Mouse (Mus musculus) intestine, postnatal 0 days (tissue): ENCODE measurements around the gene Nemp1. TPM values are rescaled to one million over a fixed set of nuclear protein-coding genes. Genes with fewer than 3 reads are reported as not detected.

Experiments
- ATAC-seq: fragments of 200-750 bp; cut with Nextera tagmentation; 2 replicates; pipeline ENCODE4 v1.8.0; 2017; ENCODE audit warnings: mild to moderate bottlenecking, moderate TSS enrichment, moderate library complexity
- H3K27ac ChIP-seq: fragments of 300-500 bp; sonication (generic); 2 replicates; pipeline ENCODE4 v1.5.1; 2014; ENCODE audit warnings: mild to moderate bottlenecking, low read depth, low read length, moderate library complexity
- H3K27me3 ChIP-seq: fragments of 300-500 bp; sonication (generic); replicated peaks from 2 replicates; pipeline ENCODE4 v1.6.1; 2014; ENCODE audit warnings: low read length, mixed read lengths; ENCODE audit not compliant: control insufficient read depth, insufficient read depth
- H3K36me3 ChIP-seq: fragments of 300-500 bp; sonication (generic); 2 replicates; pipeline ENCODE4 v1.6.1; 2014; ENCODE audit warnings: mild to moderate bottlenecking, moderate library complexity; ENCODE audit not compliant: control insufficient read depth, insufficient read depth
- H3K4me1 ChIP-seq: fragments of 300-500 bp; sonication (generic); replicated peaks from 2 replicates; pipeline ENCODE4 v1.6.1; 2014; ENCODE audit warnings: antibody characterized with exemption, low read length, mixed read lengths; ENCODE audit not compliant: control insufficient read depth, insufficient read depth
- H3K4me2 ChIP-seq: fragments of 300-500 bp; sonication (generic); replicated peaks from 2 replicates; pipeline ENCODE4 v1.6.1; 2014; ENCODE audit warnings: low read depth, mild to moderate bottlenecking, moderate library complexity
- H3K4me3 ChIP-seq: fragments of 300-500 bp; sonication (generic); 2 replicates; pipeline ENCODE4 v1.5.1; 2014; ENCODE audit warnings: low read depth, low read length
- H3K9ac ChIP-seq: fragments of 300-500 bp; sonication (generic); 2 replicates; pipeline ENCODE4 v1.6.1; 2014; ENCODE audit warnings: mild to moderate bottlenecking, low read depth, low read length
- H3K9me3 ChIP-seq: fragments of 300-500 bp; sonication (generic); 2 replicates; pipeline ENCODE4 v1.6.1; 2016; ENCODE audit warnings: mixed run types; ENCODE audit not compliant: control insufficient read depth
- CTCF ChIP-seq: sonication (generic); IDR thresholded peaks from 2 replicates; pipeline ENCODE4 v1.5.1; 2016; ENCODE audit warnings: low read depth, mild to moderate bottlenecking, control low read depth, antibody characterized with exemption, moderate library complexity
- WGBS: fragments of 180-500 bp; shearing (Covaris S2); extraction: QIAGEN DNeasy Blood & Tissue Kit; methylation state at CpG from one replicate; pipeline ENCODE4 v1.1.7; 2014; 5-methylcytosine and 5-hydroxymethylcytosine counted together
- polyA plus RNA-seq: library from polyadenylated mRNA; unstranded; fragments of >200 nt; fragmentation: Nextera tagmentation; extraction: Ambion mirVana; gene quantifications from 2 replicates; pipeline ENCODE4 v1.2.1, GENCODE M21; 2015

Gene Nemp1
- polyA plus RNA-seq, 1 experiment from 2014 or later, result 2.9 TPM

DNA sequence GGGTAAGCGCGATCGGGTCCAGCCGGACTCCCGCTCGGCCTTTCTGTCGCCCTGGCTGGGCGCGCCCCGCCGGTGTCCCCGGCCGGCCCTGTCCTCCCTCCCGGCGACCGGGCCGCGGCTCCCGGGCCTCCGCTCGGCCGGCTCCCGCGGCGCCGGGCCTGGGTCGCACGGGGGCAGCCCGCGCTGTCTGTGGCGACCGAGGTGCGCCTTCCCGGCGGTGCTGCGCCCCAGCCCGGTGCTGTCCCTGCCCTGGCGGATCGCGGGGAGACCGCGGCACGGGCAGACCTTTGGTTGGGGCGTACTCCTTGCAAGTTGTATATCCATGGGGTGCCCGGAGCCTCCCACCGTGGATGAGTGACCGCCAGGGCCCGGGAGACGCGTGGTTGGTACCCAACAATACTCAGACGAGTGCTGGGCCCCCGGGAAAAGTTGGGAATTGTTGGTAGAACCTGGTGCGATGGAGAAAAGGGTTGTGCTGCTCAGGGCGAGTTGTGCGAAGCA, 73.0 kb downstream of the Nemp1 start:
- peak overlapping the region; percentile 92 for H3K27ac ChIP-seq
- H3K4me3 ChIP-seq, result peak overlapping the region; percentile 94
- peak overlapping the region; percentile 80 for H3K4me2 ChIP-seq
- under 1% methylated on average over 51 of the region's 55 CpGs for WGBS
- H3K9ac ChIP-seq, result peak overlapping the region; percentile 98
- H3K36me3 ChIP-seq, result peaks cover 37% of the 10 kb centered on the region
- H3K4me1 ChIP-seq, result 0 out of 2 replicates have a peak, but pooled peaks cover 3% of the 10 kb centered on the region
- TF ChIP-seq CTCF, result peak; percentile 5; the same call in 1 of the 2 replicates
- H3K9me3 ChIP-seq, result no peaks in the 10 kb centered on the region
- peak; percentile 24 for ATAC-seq
- no peaks in the 10 kb centered on the region for H3K27me3 ChIP-seq

DNA sequence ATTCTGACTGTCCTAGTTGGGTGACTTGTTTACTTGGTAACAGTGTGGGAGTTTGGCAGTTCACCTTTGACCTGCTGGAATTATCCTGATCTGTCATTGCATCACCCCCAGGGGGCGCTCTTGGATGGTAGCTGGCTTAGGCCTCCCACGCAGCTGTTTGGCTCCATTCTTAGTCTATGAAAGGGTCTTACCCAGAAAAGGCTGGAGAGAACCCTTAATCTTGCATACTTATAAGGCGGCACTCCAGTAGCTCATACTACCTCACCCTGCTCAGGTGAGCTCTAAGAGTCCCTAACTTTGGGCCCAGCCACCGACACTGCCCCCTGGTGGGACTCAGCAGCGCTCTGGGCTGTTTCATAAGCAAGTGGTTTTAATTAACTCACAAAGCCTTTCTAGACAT, 78.0 kb downstream of the Nemp1 start:
- no peak overlapping the region for H3K4me3 ChIP-seq
- no peaks in the 10 kb centered on the region for H3K9me3 ChIP-seq
- H3K4me2 ChIP-seq, result no peak overlapping the region
- H3K27ac ChIP-seq, result peak overlapping the region; percentile 0; the same call in 1 of the 2 replicates
- ATAC-seq, result no peak
- WGBS, result 62% methylated on average over 5 of the region's 5 CpGs
- 0 out of 2 replicates have a peak, but pooled peaks cover 8% of the 10 kb centered on the region for H3K4me1 ChIP-seq
- no peak overlapping the region for H3K9ac ChIP-seq
- no peaks in the 10 kb centered on the region for H3K27me3 ChIP-seq
- peaks cover 58% of the 10 kb centered on the region for H3K36me3 ChIP-seq
- TF ChIP-seq CTCF, result peak; percentile 80

DNA sequence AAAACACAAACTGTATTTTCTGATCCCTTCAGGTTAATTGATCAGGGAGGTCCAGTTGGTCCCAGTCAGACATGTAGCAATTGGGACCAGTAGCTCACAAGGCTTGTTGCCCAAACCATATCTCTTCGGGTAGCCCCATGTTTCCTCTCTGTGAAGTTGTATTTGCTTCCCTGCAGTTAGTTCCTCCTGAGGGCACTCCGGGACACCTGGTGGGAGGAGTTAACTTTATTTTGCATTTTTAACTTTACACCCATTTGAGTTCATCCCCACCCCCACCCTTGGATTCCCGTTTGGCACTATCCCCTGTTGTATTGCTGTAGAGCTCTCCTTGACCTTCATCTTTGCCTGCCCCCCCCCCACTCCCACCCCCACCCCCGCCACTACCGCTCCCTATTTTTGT, 79.2 kb downstream of the Nemp1 start:
- Histone ChIP-seq H3K4me3 (no peak overlapping the region), H3K27ac (no peak overlapping the region), H3K36me3 (peaks cover 58% of the 10 kb centered on the region), H3K9me3 (no peaks in the 10 kb centered on the region), H3K4me2 (no peak overlapping the region), H3K9ac (no peak overlapping the region), H3K27me3 (no peaks in the 10 kb centered on the region), H3K4me1 (0 out of 2 replicates have a peak, but pooled peaks cover 8% of the 10 kb centered on the region)
- TF ChIP-seq CTCF, result no peak
- ATAC-seq, result no peak
- 75% methylated on average over 5 of the region's 5 CpGs for WGBS

DNA sequence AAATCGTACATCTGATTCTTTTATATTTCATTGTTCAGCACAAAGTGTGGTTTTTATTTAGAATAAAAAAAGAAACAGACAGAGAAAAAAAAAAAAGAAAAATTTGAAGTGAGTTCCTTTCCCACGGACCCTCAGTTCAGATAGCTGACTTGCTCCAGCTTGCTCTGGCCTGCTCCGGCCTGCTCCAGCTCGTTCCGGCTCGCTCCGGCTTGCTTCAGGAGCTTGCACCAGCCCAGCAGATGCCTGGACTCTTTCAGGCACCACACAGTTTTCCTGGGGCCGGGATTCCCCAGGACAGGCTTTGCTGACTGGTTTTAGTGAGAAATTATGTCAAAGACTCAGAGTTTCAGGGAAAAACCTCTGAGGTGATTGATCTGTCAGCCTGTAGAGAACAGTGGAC, 80.6 kb downstream of the Nemp1 start:
- Histone ChIP-seq H3K4me3 (no peak overlapping the region), H3K4me1 (0 out of 2 replicates have a peak, but pooled peaks cover 8% of the 10 kb centered on the region), H3K9ac (no peak overlapping the region), H3K9me3 (no peaks in the 10 kb centered on the region), H3K27ac (no peak overlapping the region), H3K27me3 (no peaks in the 10 kb centered on the region), H3K4me2 (no peak overlapping the region), H3K36me3 (peaks cover 46% of the 10 kb centered on the region)
- ATAC-seq, result no peak
- no peak for TF ChIP-seq CTCF
- WGBS, result 91% methylated on average over 8 of the region's 8 CpGs

DNA sequence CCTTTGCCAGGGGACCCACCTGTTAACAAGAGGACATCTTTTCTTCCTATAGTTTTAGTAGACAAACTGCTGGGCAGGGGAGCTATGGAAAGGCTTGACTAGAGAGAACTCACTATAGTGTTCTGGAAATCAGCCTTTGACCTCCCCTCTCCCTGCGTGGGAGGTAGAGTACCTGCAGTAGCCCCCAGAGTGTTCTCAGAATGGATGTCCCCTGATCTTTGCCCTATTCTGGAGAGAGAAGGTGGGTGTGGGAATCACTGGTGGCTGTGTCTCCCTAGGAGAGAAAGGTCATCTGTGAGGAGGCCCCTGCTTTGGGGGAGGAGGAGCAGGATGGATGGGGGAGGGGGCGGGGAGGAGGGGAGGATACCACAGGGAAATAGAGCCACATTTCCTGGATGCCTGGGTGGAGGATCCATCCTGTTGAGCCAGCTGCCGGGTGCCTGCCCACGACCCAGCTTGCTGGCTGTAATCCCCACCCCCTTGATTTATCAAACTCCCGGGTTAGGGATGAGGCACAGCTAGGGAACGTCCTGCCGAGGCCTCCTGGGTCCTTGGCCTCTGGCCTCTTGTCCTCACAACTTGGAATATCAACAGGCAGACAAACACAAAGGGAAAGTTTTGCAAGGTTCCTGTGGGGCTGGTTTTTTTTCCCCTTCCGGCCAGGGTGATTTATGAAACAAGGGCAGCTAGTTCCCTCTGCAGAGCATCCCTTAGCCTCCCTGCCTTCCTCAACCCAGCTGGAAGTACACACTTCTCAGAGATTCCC, 82.3 kb downstream of the Nemp1 start:
- no peak for TF ChIP-seq CTCF
- 0 out of 2 replicates have a peak, but pooled peaks have one; percentile 4 for ATAC-seq
- WGBS, result 11% methylated on average over 8 of the region's 8 CpGs
- Histone ChIP-seq H3K36me3 (peaks cover 28% of the 10 kb centered on the region), H3K4me3 (no peak overlapping the region), H3K4me1 (0 out of 2 replicates have a peak, but pooled peaks cover 8% of the 10 kb centered on the region), H3K9me3 (no peaks in the 10 kb centered on the region), H3K27ac (no peak overlapping the region), H3K4me2 (no peak overlapping the region), H3K27me3 (no peaks in the 10 kb centered on the region), H3K9ac (no peak overlapping the region)

DNA sequence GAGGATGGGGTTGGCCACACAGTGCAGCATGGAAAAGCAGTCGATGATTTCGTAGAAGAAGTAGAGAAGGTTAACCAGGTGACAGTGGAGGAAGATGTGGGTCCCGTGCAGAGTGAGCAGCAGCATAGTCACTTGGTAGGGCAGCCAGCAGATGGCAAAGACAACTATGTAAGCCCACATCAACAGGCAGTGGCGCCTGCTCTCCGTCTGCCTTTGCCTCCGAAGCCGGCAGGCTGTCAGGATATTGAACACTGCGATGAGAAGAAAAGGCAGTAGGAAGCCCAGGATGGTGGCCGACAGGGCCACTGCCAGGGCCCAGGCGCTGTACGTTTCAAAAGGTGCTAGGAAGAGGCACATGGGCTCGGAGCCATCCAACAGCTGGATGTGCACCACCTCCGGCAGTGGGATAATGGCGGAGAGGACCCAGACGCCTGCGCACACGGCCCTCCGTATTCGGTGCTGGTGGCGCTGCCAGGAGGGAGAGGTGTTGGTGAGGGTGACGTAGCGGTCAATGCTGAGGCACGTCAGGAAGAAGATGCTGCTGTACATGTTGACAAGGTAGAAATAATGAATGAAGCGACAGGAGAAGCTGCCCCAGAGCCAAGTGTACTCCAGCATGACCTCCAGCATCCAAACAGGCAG, 83.6 kb downstream of the Nemp1 start:
- H3K27ac ChIP-seq, result no peak overlapping the region
- H3K4me1 ChIP-seq, result 0 out of 2 replicates have a peak, but pooled peaks cover 8% of the 10 kb centered on the region
- TF ChIP-seq CTCF, result no peak
- no peaks in the 10 kb centered on the region for H3K9me3 ChIP-seq
- ATAC-seq, result no peak
- H3K36me3 ChIP-seq, result peaks cover 18% of the 10 kb centered on the region
- H3K27me3 ChIP-seq, result no peaks in the 10 kb centered on the region
- no peak overlapping the region for H3K4me3 ChIP-seq
- WGBS, result 62% methylated on average over 24 of the region's 24 CpGs
- no peak overlapping the region for H3K9ac ChIP-seq
- peak overlapping the region; percentile 32; the same call in 1 of the 2 replicates for H3K4me2 ChIP-seq

Other genes starting within 250 kb of the Nemp1 start
- 0.17 TPM in 1 of 2 replicates, not detected in the other for gene Stac3, start 165.2 kb upstream of the Nemp1 start, polyA plus RNA-seq
- 19.9 and 21.9 TPM in 2 replicates for gene Ndufa4l2, start 151.9 kb upstream of the Nemp1 start, polyA plus RNA-seq
- 26.2 and 26.7 TPM in 2 replicates for gene Shmt2, start 144.5 kb upstream of the Nemp1 start, polyA plus RNA-seq
- gene Nxph4, start 132.3 kb upstream of the Nemp1 start, polyA plus RNA-seq, result 2.9 and 4.5 TPM in 2 replicates
- gene Lrp1, start 45.8 kb upstream of the Nemp1 start, polyA plus RNA-seq, result 28.9 and 33.4 TPM in 2 replicates
- 27.1 and 29.2 TPM in 2 replicates for gene Stat6, start 23.9 kb upstream of the Nemp1 start, polyA plus RNA-seq
- 3.9 and 4.2 TPM in 2 replicates for gene Nab2, start 1.7 kb downstream of the Nemp1 start, polyA plus RNA-seq
- 73.8 and 80.3 TPM in 2 replicates for gene Myo1a, start 38.3 kb downstream of the Nemp1 start, polyA plus RNA-seq
- gene Tac2, start 57.6 kb downstream of the Nemp1 start, polyA plus RNA-seq, result not detected in 2 replicates
- gene Zbtb39, start 72.6 kb downstream of the Nemp1 start, polyA plus RNA-seq, result 1.3 and 1.6 TPM in 2 replicates
- gene Gpr182, start 84.8 kb downstream of the Nemp1 start, polyA plus RNA-seq, result 0.81 and 1.2 TPM in 2 replicates
- 0.10 and 0.12 TPM in 2 replicates for gene Rdh1, start 92.8 kb downstream of the Nemp1 start, polyA plus RNA-seq
- gene Rdh16f1, start 92.9 kb downstream of the Nemp1 start, polyA plus RNA-seq, result 0.10 and 0.43 TPM in 2 replicates
- 2.2 and 2.3 TPM in 2 replicates for gene Rdh9, start 109.5 kb downstream of the Nemp1 start, polyA plus RNA-seq
- 0.07 TPM in 1 of 2 replicates, not detected in the other for gene Rdh16, start 134.3 kb downstream of the Nemp1 start, polyA plus RNA-seq
- gene Rdh19, start 183.0 kb downstream of the Nemp1 start, polyA plus RNA-seq, result not detected in 2 replicates
- 0.24 and 0.39 TPM in 2 replicates for gene Rdh16f2, start 199.6 kb downstream of the Nemp1 start, polyA plus RNA-seq
- 1.1 and 1.2 TPM in 2 replicates for gene Rdh7, start 221.9 kb downstream of the Nemp1 start, polyA plus RNA-seq
- 0.09 TPM in 1 of 2 replicates, not detected in the other for gene Sdr9c7, start 231.6 kb downstream of the Nemp1 start, polyA plus RNA-seq